Comparison of ENCODE assay signal across 8 mouse cellular contexts in the genomic region with DNA sequence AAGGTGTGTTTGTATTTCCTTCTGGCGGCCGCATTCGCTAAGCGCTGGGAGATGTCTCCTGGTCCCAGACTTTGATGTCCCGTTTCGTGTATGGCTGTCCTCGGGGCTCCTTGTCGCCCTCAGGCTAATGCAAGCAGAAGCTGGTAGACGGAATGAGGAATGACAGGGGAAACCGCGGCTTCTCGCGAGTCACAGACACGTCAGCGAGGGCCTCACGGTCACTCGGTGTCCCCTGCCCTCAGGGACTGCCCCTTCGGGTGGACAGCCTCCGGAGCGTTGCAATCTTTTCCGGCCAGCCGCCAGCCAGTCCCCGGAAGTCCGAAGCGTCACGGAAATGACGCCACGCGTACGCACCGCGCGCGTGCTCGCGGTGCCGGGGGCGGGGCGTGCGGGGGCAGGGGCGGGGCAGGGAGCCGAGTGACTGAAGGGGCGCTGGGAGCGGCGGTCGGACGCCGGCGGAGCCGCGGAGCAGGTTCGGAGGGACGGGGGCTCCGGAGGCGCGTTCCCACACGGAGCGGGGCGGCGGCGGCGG. TPM values are rescaled to one million over a fixed set of nuclear protein-coding genes. Genes with fewer than 3 reads are reported as not detected.
DNase-seq lines count a peak whose midpoint lies in the region; ATAC-seq and TF ChIP-seq lines count a peak whose summit lies in the region.

Gene Rabgef1, plus strand, starts transcription at position 376 of the 532 bp plus-strand sequence.

- peak within 1 kb of the TSS; percentile 96 for H3K9ac ChIP-seq in hindbrain, embryonic 16.5 days (ENCODE audit: low read depth, low read length)

- intact Hi-C loops in gastrocnemius, adult 2 months (cut with DNase I): no loop called here

- peaks cover 19% of the 10 kb centered on the region for H3K4me1 ChIP-seq in hindbrain, embryonic 16.5 days (ENCODE audit: control insufficient read depth, insufficient read depth, low read depth, low read length)

- peak; percentile 98 for DNase-seq in gastrocnemius, adult 2 months
- DNase-seq in left cerebral cortex, adult 11 months (ENCODE audit: low spot score): peak; percentile 87
- peak; percentile 95 for DNase-seq in lung, postnatal 36 days
- DNase-seq in retina, embryonic 14.5 days (ENCODE audit: low spot score): peak; percentile 89
- peak; percentile 88 to 89 for DNase-seq in thymus, postnatal 36 days

- no peaks in the 10 kb centered on the region for H3K9me3 ChIP-seq in hindbrain, embryonic 16.5 days (ENCODE audit: control insufficient read depth, low read length)

- no peaks in the 10 kb centered on the region for H3K27me3 ChIP-seq in hindbrain, embryonic 16.5 days (replicated peaks; ENCODE audit: control insufficient read depth, insufficient read depth, low read length)

- peak within 1 kb of the TSS; percentile 100 for H3K27ac ChIP-seq in gastrocnemius, adult 2 months
- peak within 1 kb of the TSS; percentile 89 for H3K27ac ChIP-seq in hindbrain, embryonic 16.5 days (ENCODE audit: low read depth, low read length)

- no peaks in the 10 kb centered on the region for H3K36me3 ChIP-seq in hindbrain, embryonic 16.5 days (ENCODE audit: control insufficient read depth, insufficient read depth, low read length)

- TF ChIP-seq CTCF in gastrocnemius, adult 2 months (IDR thresholded peaks at IDR 0.05): no peak

- peak within 1 kb of the TSS; percentile 92 for H3K4me2 ChIP-seq in hindbrain, embryonic 16.5 days (ENCODE audit: low read length)

- peak; percentile 78 for ATAC-seq in activated CD4-positive, CD25-positive, alpha-beta regulatory T cell, adult 4 months
- ATAC-seq in common myeloid progenitor, adult 5-6 weeks (replicated peaks; ENCODE audit: low read depth, poor library complexity, severe bottlenecking): peak; percentile 80
- ATAC-seq in hindbrain, embryonic 16.5 days: peak; percentile 96

- 0% methylated on average over 43 of the region's 62 CpGs for WGBS in hindbrain, embryonic 16.5 days

- peak within 1 kb of the TSS; percentile 88 for H3K4me3 ChIP-seq in gastrocnemius, adult 2 months
- H3K4me3 ChIP-seq in hindbrain, embryonic 16.5 days (ENCODE audit: low read length): peak within 1 kb of the TSS; percentile 95

RNA-seq across cellular contexts. Expression of gene Rabgef1, which starts in this region (rescaled TPM):
- 10 to 100 TPM; 21.4 to 32.6 TPM for polyA plus RNA-seq in activated CD4-positive, CD25-positive, alpha-beta regulatory T cell, adult 4 months (2017; shearing (Covaris generic))
- 32.4 and 34.3 TPM in 2 replicates for total RNA-seq in common myeloid progenitor, adult 5-6 weeks (2017)
- 100 to 1,000 TPM in 1 of 2 experiments, 10 to 100 TPM in 1; 90.5 to 140 TPM for total RNA-seq in gastrocnemius, adult 2 months (2021)
- polyA plus RNA-seq in hindbrain, embryonic 16.5 days (2015; fragmentation: Nextera tagmentation; extraction: Ambion mirVana): 40.0 and 41.7 TPM in 2 replicates

Comparison
In these comparisons a context has a peak if more than half of its experiments do, and no peak if none do; other contexts are left out.
1. Peak in every context shown above with its lines: DNase-seq, ATAC-seq, H3K4me3 ChIP-seq and H3K27ac ChIP-seq.